Mouse (Mus musculus) CH12.LX (cell line): Measurements from ENCODE around the gene Gm20390.

Source experiments
- CTCF ChIP-seq, 2 experiments: IDR thresholded peaks in 1 of 2; conservative IDR thresholded peaks in 1 of 2; 2 replicates each; pipeline ENCODE4 v1.5.1; 2011 to 2012; ENCODE audit warnings: low read depth in 2 of 2, low read length in 2 of 2, improper control_type of control experiment in 1 of 2, inconsistent platforms in 1 of 2, mild to moderate bottlenecking in 1 of 2, moderate library complexity in 1 of 2
- E2F4 ChIP-seq: IDR thresholded peaks from 2 replicates; pipeline ENCODE4 v1.6.1; 2011; ENCODE audit warnings: low read depth, low read length, improper control_type of control experiment; ENCODE audit not compliant: insufficient replicate concordance
- EP300 ChIP-seq: IDR thresholded peaks from 2 replicates; pipeline ENCODE4 v1.6.1; 2011; ENCODE audit warnings: low read length, improper control_type of control experiment
- ETS1 ChIP-seq: conservative IDR thresholded peaks from 2 replicates; pipeline ENCODE4 v1.6.1; 2012; ENCODE audit warnings: low read depth, mild to moderate bottlenecking, inconsistent platforms, low read length, improper control_type of control experiment, moderate library complexity
- HCFC1 ChIP-seq: IDR thresholded peaks from 2 replicates; pipeline ENCODE4 v1.6.1; 2012; ENCODE audit warnings: low read depth, mild to moderate bottlenecking, inconsistent platforms, low read length, improper control_type of control experiment
- JUN ChIP-seq: IDR thresholded peaks from 2 replicates; pipeline ENCODE4 v1.6.1; 2011; ENCODE audit warnings: low read depth, mild to moderate bottlenecking, low read length, improper control_type of control experiment, moderate library complexity; ENCODE audit not compliant: insufficient read depth
- MAFK ChIP-seq: IDR thresholded peaks from 2 replicates; pipeline ENCODE4 v1.6.1; 2011; ENCODE audit warnings: low read length, improper control_type of control experiment; ENCODE audit not compliant: insufficient replicate concordance
- NELFE ChIP-seq: IDR thresholded peaks from 2 replicates; pipeline ENCODE4 v1.6.1; 2011; ENCODE audit warnings: low read depth, low read length, improper control_type of control experiment
- POLR2A ChIP-seq: IDR thresholded peaks from 2 replicates; pipeline ENCODE4 v1.6.1; 2011; ENCODE audit warnings: low read depth, mild to moderate bottlenecking, improper control_type of control experiment, low read length
- RAD21 ChIP-seq: IDR thresholded peaks from 2 replicates; pipeline ENCODE4 v1.6.1; 2011; ENCODE audit warnings: low read depth, mild to moderate bottlenecking, low read length, improper control_type of control experiment, moderate library complexity
- USF1 ChIP-seq: IDR thresholded peaks from 2 replicates; pipeline ENCODE4 v1.6.1; 2014; ENCODE audit warnings: low read depth, mild to moderate bottlenecking, inconsistent platforms, low read length, improper control_type of control experiment
- ZC3H11A ChIP-seq: IDR thresholded peaks from 2 replicates; pipeline ENCODE4 v1.6.1; 2012; ENCODE audit warnings: low read depth, mild to moderate bottlenecking, inconsistent platforms, low read length, improper control_type of control experiment
- ZNF384 ChIP-seq: IDR thresholded peaks from 2 replicates; pipeline ENCODE4 v1.6.1; 2012; ENCODE audit warnings: low read depth, low read length, improper control_type of control experiment, inconsistent platforms

- no peak for TF ChIP-seq USF1
- no peak for TF ChIP-seq CTCF (conservative IDR thresholded peaks at IDR 0.05 in 1 of 2, IDR thresholded peaks at IDR 0.05 in 1 of 2; ENCODE audit: low read depth in 2 of 2, low read length in 2 of 2)
- TF ChIP-seq JUN = no peak
- no peak for TF ChIP-seq ZC3H11A
- TF ChIP-seq POLR2A = no peak; the same call in 1 of the 2 replicates
- TF ChIP-seq RAD21 = no peak
- TF ChIP-seq HCFC1 = no peak
- TF ChIP-seq ETS1 = no peak
- no peak for TF ChIP-seq EP300
- TF ChIP-seq MAFK = no peak
- TF ChIP-seq ZNF384 = no peak
- TF ChIP-seq E2F4 = no peak
- no peak for TF ChIP-seq NELFE
Observed at GRCm38 (mm10) chr11:93967381-93967780, 712 bp downstream of the Gm20390 start.
